Mouse (Mus musculus): ENCODE results near the gene Cacng5. TPM values are rescaled to one million over a fixed set of nuclear protein-coding genes. Genes with fewer than 3 reads are reported as not detected.

Gene Cacng5
- polyA plus RNA-seq, 1 experiment from 2014 or later: 5.0 TPM

Other genes with a start within 250 kb of the Cacng5 start
- 1.5 and 1.8 TPM in 2 replicates for gene Cacng1, start 198.5 kb downstream of the Cacng5 start, polyA plus RNA-seq (2016; fragmentation: Nextera tagmentation; extraction: Ambion mirVana)
- gene Cacng4, start 120.5 kb downstream of the Cacng5 start, polyA plus RNA-seq (2016; fragmentation: Nextera tagmentation; extraction: Ambion mirVana): 46.5 and 48.3 TPM in 2 replicates